Mouse (Mus musculus) right cerebral cortex, adult 2 months (tissue): ENCODE results near the gene Tmem132d.

Experiments
- DNase-seq, 2 experiments: peaks; one replicate each; pipeline ENCODE4 v3.0.0; 2021 to 2022; ENCODE audit warnings: low spot score in 2 of 2

The Tmem132d gene

GRCm38 (mm10) chr5:127937914-127938313, 495.0 kb downstream of the Tmem132d start:
- no peak for DNase-seq

- DNase-seq, result no peak
Observed at GRCm38 (mm10) chr5:127929687-127930086, 503.2 kb downstream of the Tmem132d start.

- no peak for DNase-seq
Observed at GRCm38 (mm10) chr5:127926686-127927085, 506.2 kb downstream of the Tmem132d start.

- DNase-seq, result no peak
Observed at GRCm38 (mm10) chr5:127924106-127924505, 508.8 kb downstream of the Tmem132d start.

- DNase-seq, result no peak
Observed at GRCm38 (mm10) chr5:127919171-127919570, 513.7 kb downstream of the Tmem132d start.

- DNase-seq, result no peak
Observed at GRCm38 (mm10) chr5:127918376-127918775, 514.5 kb downstream of the Tmem132d start.

GRCm38 (mm10) chr5:127914157-127914556, 518.7 kb downstream of the Tmem132d start:
- DNase-seq, result no peak

GRCm38 (mm10) chr5:127911603-127912002, 521.3 kb downstream of the Tmem132d start:
- no peak for DNase-seq

GRCm38 (mm10) chr5:127910356-127910755, 522.5 kb downstream of the Tmem132d start:
- DNase-seq, result no peak

- no peak for DNase-seq
Observed at GRCm38 (mm10) chr5:127895176-127895575, 537.7 kb downstream of the Tmem132d start.

- no peak for DNase-seq
Observed at GRCm38 (mm10) chr5:127885566-127886505, 547.0 kb downstream of the Tmem132d start.

- no peak for DNase-seq
Observed at GRCm38 (mm10) chr5:127883021-127883420, 549.9 kb downstream of the Tmem132d start.

- DNase-seq, result no peak
Observed at GRCm38 (mm10) chr5:127874461-127874860, 558.4 kb downstream of the Tmem132d start.

- peak; percentile 14 to 17 for DNase-seq
Observed at GRCm38 (mm10) chr5:127865157-127865556, 567.7 kb downstream of the Tmem132d start.

GRCm38 (mm10) chr5:127859719-127860118, 573.2 kb downstream of the Tmem132d start:
- DNase-seq, result no peak

- no peak for DNase-seq
Observed at GRCm38 (mm10) chr5:127852305-127852704, 580.6 kb downstream of the Tmem132d start.

GRCm38 (mm10) chr5:127831791-127832190, 601.1 kb downstream of the Tmem132d start:
- peak in 1 of 2 experiments; percentile 11 for DNase-seq

- DNase-seq, result no peak
Observed at GRCm38 (mm10) chr5:127830831-127831230, 602.0 kb downstream of the Tmem132d start.

- DNase-seq, result peak; percentile 16 to 29
Observed at GRCm38 (mm10) chr5:127828756-127829155, 604.1 kb downstream of the Tmem132d start.

GRCm38 (mm10) chr5:127821960-127822359, 610.9 kb downstream of the Tmem132d start:
- DNase-seq, result peak in 1 of 2 experiments; percentile 14

- peak; percentile 18 to 44 for DNase-seq
Observed at GRCm38 (mm10) chr5:127815292-127815691, 617.6 kb downstream of the Tmem132d start.

- DNase-seq, result no peak
Observed at GRCm38 (mm10) chr5:127807419-127807818, 625.5 kb downstream of the Tmem132d start.

- peak in 1 of 2 experiments; percentile 14 for DNase-seq
Observed at GRCm38 (mm10) chr5:127806850-127807249, 626.0 kb downstream of the Tmem132d start.
